Mouse (Mus musculus) cerebellum, adult (tissue): ENCODE data around the gene Gucy2e.
A peak's percentile ranks its signal among the peaks of the same experiment; 100 is the strongest.

Source experiments
- ATAC-seq: cut with Nextera tagmentation; 2 replicates; pipeline ENCODE4 v1.9.2; 2017; ENCODE audit warnings: mild to moderate bottlenecking, moderate library complexity, mixed read lengths; ENCODE audit not compliant: insufficient number of reproducible peaks, low FRiP score, low TSS enrichment

Gene Gucy2e

DNA sequence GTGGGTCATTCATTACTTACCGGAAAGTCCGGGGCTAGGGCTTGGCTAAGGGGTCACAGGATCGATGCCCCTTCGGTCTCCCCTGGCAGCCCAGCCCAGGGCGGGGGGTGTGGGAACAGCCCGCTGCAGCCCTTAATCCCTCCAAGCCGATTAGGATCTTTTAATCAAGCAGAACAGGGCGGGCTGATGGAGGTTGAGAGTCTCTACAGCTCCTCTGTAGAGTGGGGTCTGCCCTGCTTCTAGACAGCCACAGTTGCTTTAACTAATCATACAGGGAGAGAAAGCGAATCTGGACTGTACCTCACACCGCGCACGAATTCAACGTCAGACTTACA, at the start of gene Gucy2e:
Gene Gucy2e (minus strand): TSS at position 111 of the 335 bp plus-strand sequence.
- no peak for ATAC-seq

DNA sequence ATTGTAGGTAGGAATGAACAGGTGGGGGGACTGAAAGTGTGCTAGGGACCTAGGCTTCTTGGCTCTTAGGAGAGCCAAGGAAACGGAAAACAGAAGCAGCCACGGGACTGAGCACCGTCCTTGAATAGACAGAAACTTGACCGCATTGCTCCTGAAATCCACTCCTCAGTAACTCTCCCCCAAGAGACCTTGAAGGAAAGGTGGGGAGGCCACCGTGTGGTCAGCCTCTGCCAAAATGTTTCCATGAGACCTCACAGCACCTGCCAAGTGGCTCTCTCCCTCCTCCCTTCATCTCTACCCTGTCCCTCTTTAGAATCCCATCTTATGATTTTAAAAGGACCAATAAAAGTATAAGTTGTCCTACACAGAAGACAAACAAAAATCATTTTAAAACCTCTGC, 40.4 kb upstream of the Gucy2e start:
- ATAC-seq = no peak

DNA sequence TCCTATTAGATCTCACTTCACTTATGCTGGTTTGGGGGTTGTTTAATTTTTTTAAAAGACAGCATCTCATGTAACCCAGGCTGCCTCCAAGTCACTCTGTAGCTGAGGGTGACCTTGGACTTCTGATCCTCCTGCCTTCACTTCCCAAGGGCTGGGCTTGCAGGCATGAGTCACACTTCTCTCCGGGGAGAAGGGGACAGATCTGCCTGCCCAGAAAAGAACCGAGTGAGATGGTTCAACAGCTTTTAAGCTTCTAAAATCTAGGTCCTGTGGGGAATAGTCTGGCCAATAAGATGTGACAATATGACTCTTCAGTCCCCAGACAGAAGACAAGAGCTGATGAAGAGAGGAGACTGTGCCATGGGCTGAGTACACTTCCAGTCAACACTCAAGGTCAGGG, 39.2 kb upstream of the Gucy2e start:
- ATAC-seq = no peak

DNA sequence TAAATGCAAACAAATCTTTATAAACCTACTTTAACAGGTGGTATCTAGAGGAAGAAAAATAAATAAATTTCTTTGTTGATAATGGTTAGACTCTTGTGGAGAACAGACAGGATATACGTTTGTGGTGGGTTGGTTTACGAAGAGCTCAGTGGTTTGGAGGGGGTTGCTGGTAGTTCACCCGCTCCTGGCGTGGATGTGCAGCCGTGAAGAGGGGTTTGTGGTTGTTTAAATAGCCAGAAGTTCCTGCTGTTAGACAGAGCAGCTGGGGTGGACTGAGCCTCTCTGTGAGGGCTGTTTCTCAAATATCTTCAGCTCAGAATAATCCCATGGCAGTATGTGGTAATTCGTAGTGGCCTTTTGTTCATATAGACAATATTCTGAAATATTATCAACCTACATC, 38.8 kb upstream of the Gucy2e start:
- ATAC-seq = no peak

DNA sequence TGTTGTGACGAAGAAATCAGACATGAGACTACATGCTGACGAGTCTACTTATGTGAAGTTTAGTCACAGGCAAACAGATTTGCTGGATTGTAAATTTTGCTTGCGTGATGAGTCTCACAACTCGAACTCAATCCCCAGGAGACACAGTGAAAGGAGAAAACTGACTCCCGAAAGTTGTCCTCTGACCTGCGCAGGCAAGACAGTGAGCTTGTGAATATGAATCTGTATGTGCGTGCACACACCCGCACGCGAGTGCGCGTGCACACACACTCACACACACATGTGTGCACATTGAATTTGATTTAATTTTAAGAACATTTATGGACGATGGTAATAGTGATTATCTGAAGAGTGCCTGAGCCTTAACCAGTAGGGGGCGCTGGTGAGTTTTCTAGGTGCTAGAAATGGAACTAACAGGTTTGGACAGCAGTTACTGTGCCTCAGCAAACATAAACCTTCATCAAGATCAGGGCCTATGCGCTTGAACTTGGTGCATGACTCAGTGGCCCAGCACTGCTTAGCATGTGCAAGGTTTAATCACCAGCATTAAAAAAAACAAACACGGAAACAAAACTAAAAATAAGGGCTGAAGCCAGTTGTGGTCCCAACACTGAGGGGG, 35.4 kb upstream of the Gucy2e start:
- no peak for ATAC-seq

DNA sequence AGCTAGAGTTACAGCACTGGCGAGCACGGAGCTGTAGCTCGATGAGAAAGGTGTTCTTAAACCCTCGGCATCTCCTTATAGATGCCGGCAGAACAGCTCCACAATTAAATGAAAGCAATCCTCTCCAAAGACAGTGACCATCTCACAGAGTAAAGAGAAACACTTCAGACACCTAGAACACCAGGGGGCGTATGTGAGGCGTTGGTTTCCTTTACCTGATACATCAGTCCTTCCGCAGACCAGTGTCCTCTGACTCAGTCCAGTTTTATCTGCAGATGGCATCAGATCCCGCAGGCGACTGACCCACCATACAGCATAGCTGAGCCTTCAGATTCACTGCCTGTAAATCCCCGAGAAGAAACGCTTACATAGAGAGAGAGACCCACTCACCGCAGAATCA, 32.7 kb upstream of the Gucy2e start:
- ATAC-seq = no peak

DNA sequence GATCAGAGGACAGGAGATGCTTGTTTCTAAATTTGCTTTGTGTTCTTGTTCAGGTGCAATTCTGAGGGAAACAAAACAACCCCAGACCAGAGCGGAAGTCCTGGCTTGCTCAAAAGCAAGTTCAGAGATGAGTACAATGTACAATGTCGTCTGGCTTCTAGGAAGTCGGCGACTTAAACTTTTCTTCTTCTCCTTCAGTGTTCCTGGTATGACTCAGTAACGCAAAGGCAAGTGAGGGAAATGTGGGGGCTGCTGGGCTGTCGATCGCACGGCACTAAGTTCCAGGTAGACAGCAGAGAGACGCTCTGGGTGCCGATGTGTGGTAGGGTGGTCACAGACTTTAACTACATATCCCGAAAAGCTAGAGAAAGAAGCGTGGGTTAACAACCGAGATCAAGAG, 31.3 kb upstream of the Gucy2e start:
- ATAC-seq = no peak

DNA sequence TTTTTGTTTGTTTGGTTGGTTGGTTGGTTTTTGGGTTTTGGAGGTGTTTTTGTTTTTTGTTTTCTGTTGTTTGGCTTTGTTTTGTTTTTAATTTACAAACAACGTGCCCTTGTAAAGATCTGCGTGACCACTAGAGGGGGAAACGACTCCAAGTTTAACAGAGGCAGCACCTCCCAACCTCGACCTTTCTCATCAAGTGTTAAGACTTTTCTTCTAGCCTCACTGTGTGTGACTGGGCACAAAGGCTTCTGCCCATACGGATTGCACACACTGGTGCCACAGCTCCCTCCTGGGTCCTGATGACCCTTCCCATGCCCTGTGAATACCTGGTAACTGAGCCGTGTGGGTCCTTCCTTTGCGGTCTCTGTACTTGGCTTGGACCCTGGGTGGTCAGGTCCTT, 30.5 kb upstream of the Gucy2e start:
- ATAC-seq = no peak

DNA sequence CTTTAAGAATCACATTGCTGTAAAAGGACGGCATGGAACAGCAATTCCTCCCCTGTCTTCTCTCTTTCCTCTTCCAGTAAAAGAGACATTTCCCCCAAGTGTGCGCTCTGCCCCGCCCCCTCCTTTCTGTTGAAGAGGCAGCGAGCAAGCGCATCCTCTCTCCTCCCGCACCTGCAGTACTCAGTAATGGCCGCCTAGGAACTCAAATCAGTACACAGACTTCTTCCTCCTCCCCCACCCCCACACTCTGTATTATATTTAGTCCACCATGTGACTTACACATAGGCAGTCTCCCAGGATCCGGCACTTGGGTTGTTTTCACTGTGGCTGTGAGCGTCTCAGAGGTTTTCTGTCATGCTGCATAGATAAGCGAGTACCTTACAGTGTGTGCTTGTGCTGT, 29.4 kb upstream of the Gucy2e start:
- ATAC-seq = peak; percentile 49; the same call in 1 of the 2 replicates

DNA sequence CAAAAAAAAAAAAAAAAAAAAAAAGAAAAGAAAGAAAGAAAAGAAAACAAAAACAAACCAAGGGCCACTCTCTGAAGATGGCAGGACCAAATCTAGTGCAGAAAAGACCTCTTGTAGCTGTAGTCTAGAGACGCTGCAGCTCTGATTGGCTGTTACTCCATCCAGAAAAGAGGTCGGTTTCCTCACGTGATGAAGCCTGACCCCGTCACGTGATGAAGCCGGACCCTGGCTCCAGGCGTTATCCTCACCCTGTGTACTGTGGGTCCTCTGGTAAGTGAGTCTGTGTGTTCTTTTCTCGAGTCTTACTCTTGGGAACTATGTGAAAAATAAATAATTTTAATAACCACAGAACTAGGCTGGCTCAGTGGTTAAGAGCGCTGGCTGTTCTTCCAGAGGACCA, 28.6 kb upstream of the Gucy2e start:
- ATAC-seq = no peak

DNA sequence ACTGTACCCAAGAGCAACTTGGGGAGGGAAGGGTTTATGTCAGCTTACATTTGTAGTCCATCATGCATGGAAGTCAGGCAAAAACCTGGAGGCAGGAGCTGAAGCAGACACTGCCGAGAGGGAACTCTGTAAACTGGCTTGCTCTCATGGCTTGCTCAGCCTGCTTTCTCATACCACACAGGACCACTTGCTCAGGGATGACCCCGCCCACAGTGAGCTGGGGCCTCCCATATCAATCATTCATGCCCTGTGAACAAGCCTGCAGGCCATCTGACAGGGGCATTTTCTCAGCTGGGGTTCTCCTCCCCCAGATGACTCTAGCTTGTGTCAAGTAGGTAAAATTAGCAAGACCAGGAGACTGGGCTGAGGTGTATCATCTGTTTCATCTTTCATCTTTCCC, 27.4 kb upstream of the Gucy2e start:
- no peak for ATAC-seq

DNA sequence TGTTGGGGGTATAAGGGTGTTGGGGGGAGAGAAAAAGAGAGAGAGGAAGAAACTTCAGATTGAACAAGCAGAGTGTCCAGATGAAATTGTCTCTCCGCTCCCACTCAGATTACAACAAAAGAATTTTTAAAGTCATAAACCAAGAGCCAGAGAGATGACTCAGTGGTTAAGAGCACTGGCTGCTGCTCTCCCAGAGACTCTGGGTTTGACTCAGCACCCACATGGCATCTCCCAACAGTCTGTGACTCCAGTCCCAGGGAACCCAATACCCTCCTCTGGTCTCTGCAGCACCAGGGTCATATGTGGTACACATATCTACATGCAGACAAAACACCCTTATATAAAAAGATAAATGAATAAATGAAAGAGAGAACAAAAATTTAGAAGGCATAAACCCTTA, 23.3 kb upstream of the Gucy2e start:
- ATAC-seq = no peak

DNA sequence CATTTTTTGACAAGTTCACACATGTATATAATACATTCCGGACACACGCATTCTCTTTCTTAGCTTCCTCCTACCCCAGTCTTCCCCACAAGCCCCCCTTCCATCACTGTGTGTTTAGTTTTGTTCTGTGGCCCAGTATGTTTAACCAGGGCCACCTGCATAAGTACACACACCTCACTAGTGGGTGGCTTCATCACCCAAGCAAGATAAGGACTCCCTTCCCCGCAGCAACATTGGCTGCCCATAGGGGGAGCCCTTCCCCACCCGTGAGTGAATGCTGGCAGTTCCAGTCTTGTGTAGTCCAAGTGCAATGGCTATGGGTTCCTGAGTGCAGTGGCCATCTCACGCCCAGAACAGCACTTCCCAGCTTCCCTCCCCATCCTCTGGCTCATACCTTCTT, 21.5 kb upstream of the Gucy2e start:
- ATAC-seq = no peak

DNA sequence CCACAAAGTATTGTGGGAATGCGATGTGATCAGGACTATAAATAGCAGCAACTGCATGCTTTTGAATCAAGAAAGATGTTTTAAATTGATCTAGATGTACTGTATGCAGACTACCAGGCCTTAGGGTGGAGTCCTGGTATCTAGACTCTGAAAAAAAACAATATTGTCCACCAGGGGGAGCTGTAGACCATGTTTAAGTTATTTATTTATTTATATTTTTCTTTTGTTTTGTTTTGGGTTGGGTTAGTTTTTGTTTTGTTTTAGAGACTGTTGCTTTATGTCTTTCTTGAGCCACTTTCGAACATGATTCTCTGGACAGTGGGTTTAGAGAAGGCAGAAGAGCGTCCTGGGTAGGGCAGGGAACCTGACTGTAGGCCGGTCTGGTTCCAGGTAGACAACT, 21.0 kb upstream of the Gucy2e start:
- no peak for ATAC-seq

DNA sequence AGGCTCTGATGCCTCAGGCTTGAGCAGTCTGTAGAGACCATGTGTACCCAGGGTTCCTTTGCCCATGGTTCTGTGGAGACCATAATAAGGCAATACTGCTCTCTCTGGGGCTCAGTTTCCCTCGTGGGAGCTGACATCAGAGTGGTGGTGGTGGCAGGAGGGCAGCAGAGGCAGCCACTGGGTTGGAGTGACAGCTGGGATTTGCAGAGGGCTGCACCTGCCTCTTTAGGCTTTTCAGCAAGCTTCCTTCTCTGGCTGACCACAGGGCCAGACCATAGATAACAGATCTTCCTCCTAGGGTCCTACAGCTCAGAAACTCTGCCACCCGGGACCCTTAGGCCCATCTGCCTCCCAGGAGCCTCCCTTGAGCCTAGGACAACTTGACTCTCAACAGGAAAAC, 20.2 kb upstream of the Gucy2e start:
- ATAC-seq = no peak

DNA sequence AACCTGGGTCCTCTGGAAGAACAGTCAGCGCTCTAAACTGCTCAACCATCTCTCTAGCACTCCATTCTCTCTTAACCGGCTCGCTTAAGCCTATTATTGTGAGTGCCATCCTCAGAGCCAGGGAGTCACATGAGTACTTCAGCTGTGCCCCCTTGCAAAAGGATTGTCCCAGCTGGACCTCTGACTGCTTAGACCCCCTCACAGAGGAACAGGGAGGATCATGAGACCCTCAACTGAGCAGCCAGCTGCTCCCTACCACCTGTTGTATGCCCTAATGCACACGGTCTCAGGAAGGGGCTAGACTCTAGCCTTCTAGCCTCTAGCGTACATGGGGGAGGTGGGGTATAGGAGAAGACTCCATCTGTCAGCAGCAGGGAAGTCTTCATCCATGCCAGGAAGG, 18.0 kb upstream of the Gucy2e start:
- no peak for ATAC-seq

DNA sequence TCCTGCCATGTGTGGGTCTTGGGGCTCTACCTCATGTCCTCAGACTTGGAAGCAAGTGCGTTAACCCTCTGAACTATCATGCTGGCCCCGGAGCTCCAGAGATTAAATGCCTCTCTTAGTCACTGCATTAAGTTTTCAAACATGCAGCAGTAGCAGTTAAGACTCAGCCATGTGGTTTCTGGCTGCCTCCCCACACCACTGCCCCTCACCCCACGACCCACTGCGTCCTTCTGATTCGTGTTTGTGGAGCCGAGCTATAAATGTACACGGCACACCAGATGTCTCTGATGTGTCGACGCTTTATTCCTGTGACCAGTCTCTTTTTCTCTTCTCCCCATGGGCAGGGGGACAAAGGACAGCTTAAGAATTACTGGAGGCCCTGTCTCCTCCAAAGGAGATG, 16.3 kb upstream of the Gucy2e start:
- ATAC-seq = no peak

DNA sequence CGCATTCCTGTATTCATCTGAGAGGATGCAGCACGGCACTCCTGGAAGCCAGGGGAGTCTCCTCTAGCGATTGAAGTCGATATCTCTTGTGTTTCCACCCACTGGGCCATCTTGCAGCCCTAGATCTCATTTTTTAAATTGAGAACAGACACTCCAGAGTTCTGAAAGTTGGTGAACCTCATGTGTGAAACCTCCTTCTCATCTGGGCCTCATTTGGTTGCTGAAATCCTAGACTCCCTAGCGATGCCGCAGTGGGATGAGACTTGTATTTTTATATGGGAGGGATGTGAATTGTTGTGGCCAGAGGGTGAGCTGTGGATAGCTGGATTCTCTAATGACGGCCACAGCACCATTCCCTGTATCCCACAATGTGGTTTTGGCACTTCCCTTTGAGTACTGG, 15.1 kb upstream of the Gucy2e start:
- no peak for ATAC-seq

DNA sequence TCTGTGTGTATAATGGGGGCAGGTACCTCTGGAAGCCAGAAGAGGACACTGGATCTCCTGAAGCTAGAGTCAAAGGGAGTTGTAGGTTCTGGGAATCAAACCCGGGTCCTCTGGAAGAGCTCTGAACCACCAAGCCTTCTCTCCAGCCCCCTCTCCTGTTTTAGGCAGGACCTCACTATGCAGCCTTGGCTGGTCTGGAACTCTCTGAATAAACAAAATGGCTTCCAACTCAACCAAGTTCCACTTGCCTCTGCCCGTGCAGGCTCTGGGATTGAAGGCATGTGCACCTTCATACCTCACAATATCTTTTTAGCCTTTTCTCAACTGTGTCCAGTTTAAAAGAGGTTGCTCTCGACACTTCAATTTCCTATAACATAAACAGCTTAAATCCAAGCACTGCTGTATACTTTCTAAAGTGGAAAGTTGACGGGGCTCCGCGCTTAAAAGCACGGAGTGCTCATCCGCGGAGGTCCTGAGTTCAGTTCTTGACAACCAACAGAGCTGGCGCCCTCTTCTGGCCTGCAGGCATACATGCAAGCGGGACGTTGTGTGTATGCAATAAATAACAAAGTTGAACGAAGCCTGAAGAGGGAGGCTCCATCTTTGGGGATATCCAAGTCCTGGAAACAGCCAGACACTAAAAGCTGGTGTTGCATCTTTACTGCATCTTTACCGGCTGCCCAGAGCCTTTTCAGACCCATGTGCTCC, 14.5 kb upstream of the Gucy2e start:
- ATAC-seq = no peak

DNA sequence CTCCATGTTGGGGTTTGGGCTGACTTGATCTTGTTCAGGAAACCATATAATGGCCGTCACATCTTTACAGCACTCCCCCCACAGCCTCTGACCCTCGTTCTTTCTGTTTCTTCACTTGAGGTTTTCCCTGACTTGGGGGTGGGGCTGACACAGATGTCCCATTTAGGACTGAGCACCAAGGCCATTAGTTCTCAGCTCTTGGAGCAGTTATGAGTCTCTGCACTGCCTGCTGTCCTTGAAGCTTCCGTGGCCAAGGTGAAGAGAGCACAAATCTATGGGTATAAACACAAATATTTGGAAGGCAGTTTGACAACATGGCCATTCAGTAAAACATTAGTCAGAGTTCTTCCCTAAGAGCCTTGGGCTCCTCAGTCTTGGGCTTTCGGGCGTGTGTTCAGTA, 13.3 kb upstream of the Gucy2e start:
- no peak for ATAC-seq

DNA sequence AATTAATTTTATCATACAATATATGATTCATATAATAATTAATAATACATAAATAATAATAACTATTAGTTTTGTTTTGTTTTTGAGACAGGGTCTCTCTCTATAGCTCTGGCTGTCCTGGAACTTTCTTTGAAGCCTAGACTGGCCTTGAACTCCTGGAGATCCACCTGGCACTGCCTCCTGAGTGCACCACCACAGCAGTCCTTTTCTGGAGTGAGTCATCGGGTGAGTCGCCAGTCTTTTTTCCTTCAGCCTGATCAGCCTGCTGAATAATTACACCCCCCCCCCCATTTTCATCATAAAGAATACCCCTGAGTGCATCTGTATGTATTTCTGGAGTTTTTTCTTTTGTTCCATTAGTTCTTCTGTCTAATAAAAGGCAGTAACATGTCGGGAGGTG, 12.3 kb upstream of the Gucy2e start:
- ATAC-seq = no peak

DNA sequence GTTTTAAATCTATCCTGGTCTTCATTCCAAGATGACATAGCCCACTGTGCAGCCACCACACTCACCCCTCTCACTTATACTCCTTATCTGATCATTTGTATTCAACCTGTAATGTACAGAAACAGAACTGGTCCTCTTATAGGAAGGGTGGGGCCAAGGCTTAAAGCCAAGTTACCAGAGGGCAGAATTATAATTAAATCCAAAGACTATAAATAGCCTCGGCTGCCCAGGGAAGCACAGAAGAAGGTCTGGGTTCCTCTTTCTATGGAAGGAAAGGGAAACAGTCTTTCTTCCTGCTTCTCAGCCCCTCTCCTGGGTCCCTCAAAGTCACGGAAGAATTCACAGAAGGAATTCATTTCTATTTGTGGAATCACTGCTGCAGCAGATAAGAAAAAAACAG, 8.8 kb upstream of the Gucy2e start:
- no peak for ATAC-seq

DNA sequence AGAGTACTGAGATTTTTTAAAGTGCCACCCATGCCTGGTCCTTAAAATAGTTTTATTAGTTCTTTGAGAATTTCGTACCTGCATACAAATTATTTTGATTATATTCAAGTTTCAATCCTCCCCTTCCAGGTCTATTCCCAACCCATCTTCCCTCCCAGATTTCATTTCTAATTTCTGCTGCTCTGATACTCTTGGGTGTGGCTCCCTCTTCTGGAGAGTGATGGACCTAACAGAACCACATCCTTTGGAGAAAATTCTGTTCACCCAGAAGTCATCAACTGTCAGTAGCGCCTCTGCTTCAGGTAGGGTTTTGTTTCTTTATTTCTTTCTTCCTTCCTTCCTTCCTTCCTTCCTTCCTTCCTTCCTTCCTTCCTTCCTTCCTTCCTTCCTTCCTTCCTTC, 8.1 kb upstream of the Gucy2e start:
- no peak; the same call in 1 of the 2 replicates for ATAC-seq
